Mouse (Mus musculus): ENCODE measurements around the gene Tanc1.

Tanc1 gene

DNA sequence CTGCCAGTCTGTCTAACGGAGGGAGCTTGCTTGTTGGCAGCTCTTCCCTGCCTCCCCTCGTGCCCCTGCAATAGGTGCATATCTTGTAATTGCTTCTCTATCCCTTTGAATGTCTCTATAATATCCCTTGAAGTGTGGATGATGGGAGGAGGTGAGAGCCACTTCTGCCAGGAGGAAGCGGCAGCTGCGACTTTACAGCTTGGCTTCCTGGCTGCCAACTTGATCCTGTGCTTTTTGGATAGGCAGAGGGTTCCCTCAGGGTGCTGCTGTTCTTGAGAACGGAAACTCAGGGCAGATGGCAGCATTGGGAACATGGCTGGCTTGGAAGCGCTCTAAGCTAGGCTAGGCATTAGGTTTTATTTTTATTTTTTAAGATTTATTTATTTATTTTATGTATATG lies 183.0 kb downstream of the Tanc1 start:
- no peak for DNase-seq (ENCODE audit: low spot score)

DNA sequence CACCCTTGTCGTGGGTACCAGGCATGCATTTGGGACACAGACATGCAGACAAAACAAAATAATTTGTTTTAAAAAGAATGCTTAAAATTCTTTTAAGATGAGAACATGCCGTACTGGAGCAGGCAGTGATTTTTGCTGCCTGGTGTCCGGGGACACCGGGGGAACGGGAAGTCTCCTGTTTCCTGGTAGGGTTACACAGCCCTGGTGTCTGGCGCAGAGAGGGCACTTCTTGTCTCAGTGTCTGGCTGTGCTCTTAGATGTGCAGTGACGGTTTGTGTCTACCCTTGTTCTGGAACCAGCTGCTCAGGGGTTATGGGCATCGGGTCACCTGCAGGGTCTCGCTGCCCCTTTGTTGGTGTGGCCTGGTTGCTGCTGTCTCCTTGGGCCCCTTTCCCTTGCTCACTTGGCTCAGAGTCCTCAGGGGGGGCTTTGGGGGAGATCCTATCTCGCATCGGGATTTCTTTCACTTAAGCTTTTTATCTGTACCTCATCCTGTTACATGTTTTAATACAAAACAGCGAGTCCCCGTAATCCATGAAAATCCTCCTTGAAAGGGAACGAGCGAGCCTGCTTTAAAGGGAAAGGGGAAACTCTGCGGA lies 187.2 kb downstream of the Tanc1 start:
- DNase-seq (ENCODE audit: low spot score), result no peak

DNA sequence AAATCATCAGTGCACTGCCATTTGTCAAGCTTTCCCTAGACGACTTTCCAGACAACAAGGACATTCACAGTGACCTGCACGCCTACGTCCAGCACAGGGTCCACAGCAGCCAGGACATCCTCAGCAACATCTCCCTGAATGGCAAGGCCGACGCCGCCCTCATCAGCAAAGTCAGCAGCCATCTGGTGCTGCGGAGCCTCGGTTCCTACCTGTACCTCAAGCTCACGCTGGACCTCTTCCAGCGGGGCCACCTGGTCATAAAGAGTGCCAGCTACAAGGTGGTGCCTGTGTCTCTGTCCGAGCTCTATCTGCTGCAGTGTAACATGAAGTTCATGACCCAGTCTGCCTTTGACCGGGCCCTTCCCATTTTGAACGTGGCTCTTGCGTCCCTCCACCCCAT lies 187.7 kb downstream of the Tanc1 start:
- no peak for DNase-seq (ENCODE audit: low spot score)

DNA sequence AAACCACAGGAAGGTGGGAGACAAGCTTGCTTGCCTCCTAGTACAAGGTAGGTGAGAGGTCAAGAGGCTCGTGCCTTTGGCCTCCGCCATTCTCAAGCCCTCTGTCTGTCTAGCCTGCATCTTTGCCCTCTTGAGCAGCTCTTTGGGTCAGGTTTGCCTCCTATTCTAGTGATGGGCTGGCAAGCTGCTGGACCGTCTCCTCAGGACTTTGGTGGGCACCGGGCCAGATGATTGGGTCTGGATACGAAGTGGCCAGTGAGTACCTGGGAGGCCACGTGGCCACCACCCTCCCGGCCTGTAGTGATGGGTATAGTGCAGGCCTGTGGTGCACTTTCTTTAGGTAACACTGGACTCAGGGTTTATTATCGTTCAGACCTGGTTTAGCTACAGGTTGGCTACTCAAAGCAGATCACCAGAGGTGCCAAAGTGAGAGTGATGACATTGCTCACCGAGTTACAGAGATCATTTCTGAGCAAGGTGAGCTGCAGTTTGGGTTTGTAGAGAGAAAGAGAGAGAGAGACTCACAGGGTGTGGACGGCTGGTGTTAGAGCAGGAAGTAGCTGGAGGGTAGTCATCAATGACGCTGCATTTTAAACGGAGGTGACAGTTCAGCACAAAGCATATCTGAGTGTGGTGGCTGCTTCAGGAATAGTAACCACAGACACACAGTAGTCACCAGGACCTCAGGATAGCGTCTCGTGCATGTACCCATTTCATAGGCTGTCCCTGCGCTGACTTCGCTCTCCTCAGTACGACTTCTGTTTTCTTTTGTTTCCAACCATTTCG lies 188.8 kb downstream of the Tanc1 start:
- no peak for DNase-seq (ENCODE audit: low spot score)

DNA sequence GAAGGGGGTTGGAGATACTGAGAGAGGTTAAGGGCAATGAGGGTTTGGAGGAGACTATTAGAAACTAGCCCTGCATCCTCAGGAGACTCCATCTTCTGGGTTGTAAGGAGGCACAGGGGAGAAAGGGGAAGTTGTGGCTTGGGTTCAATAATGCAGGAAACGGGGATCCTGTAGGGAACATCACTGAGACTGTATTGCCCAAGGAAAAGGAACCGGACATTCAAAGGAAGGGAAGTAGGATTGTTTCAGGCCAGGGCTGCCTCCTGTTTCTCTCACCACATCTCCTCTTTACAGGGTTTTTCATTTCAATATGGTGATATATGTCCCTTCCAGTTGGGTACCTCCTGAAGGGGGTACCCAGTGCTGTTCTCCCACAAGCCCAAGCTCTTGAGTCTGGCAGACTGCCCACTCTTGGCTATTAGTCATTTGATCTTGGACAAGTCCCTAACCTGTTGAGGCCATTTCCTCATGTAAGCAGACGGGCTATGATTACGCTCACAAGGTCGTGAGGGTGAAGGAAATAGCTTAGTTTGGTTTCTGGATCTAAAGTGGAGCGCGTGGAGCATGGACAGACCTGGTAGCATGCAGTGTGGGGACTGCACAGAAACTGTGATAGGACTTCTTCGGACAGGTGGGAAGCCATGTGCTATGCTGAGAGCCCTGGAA lies 191.0 kb downstream of the Tanc1 start:
- DNase-seq (ENCODE audit: low spot score), result no peak

DNA sequence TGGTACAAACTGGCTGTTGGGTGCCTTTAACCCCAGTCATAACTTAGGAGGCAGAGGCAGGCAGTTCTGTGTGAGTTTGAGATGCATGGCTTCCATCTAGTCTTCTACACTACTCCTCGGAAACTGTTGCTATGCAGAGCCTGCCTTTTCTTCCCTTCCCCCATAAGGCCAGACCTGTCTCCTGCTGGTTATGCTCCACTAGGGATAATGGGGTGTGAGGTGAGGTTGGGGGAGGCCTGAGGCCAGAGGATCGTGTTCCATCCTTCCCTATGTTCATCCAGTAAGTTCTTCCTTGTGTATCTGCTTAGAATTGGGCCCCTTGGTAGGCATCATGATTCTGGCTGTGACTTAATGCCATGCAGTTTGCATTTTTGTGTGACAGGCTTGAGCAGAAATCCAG lies 193.8 kb downstream of the Tanc1 start:
- no peak for DNase-seq (ENCODE audit: low spot score)

DNA sequence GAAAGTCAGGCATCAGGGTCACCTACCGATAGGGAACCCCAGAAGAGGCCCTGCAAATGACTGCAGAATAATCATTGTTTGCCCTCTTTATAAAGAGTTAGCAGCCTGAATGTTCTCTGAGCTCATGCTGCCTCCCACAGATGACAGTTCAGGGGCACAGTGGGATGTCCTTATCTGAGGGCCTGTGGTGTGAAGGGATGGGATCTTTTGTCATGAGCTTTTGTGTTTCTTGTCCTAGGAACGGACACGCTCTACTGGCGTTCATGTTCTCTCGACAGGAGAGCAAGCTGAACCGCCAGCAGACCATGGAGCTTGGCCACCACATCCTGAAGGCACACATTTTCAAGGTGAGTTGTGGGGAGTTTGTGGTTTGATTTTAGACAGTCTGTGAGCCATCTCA lies 194.2 kb downstream of the Tanc1 start:
- no peak for DNase-seq (ENCODE audit: low spot score)

DNA sequence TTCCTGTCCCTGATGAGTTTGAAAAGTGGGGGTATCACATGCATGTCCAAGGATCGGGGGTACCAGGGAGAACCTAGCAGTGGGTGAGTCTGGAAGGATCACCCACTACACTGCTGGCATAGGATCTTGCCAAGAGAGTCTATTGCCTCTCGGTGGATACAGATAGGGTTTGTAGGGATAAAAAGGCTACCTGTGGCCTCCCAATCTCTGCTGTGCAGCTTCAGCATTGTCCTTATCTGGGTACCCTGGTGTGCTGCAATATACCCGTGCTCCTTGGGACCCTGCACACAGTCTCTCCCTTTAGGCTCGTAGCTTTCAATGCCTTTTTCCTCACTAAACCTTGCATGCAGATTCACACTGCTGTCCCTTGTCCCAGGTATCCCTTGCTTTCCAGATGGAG lies 196.8 kb downstream of the Tanc1 start:
- DNase-seq (ENCODE audit: low spot score), result no peak

DNA sequence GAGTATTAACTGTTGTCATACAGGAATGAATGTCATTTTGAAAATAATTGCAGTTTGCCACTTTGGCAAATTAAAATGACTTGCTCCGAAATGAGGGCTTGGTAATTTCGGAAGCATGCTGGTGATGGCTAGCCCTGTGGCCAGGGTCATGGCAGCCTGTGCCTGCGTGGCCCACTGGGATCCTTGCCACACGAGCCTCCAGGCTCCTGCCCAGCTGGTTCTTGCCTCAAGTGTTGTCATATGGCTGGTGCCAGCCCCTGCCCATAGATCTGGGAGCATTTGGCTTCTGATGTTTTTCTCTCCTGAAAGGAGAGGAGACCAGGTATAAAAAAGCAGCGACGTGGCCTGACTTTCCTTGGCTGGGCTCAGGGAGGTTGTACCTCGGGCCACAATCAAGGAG lies 198.2 kb downstream of the Tanc1 start:
- DNase-seq (ENCODE audit: low spot score), result no peak

DNA sequence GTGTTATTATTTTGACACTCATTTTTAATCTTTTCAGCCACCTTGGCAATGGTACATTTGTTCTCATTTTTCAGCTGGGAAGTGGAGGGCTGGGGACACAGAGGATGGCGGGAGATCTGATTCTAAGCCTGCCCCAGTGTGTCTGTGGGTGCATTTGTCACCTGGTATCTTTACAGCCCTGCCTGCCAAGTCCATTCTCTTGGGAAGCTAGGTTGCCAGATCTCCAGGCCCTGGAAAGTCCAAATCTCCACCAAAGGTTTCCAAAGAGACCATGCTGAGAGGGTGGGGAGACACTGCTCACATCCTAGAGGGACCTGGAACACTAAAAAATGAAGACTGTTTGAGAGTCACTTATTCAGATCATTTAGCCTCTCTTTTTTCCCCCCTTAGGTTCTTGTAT lies 199.4 kb downstream of the Tanc1 start:
- DNase-seq (ENCODE audit: low spot score), result no peak

DNA sequence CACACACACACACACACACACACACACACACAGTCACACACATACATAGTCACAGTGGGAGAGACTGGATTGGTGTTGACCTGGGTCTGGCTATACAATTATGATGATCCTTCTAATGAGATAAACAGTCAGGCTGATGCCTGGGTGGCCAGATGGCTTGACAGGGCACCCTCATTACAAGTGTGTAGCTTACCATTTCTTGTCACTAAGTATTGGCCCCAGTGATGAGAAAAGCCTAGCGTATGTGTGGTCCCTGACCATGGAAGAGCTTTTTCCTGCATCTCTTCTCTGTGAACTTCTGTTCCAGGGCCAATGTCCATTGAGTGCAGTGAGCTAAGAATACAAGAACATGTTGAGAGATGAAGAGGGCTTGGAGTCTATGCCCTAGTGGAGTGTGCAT lies 200.8 kb downstream of the Tanc1 start:
- DNase-seq (ENCODE audit: low spot score), result no peak

DNA sequence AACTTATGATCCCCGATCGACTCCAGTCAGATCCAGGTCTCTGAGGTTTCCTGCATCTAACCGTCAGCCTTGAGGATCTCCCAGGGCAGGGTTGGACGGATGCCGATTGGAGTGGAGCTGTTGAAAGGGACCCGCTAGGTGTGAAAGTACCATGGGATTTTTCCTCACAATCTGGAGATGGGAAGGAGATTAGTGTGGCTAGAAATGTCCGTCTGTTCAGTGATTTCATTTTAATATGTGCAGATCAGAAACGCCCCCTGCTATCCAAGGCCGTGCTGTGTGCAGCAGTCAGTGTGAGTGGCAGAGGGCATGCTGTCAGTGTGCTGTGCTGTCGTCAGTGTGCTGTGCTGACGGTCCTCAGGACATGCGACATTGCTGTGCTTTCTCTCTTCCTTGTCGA lies 201.6 kb downstream of the Tanc1 start:
- DNase-seq (ENCODE audit: low spot score), result no peak

DNA sequence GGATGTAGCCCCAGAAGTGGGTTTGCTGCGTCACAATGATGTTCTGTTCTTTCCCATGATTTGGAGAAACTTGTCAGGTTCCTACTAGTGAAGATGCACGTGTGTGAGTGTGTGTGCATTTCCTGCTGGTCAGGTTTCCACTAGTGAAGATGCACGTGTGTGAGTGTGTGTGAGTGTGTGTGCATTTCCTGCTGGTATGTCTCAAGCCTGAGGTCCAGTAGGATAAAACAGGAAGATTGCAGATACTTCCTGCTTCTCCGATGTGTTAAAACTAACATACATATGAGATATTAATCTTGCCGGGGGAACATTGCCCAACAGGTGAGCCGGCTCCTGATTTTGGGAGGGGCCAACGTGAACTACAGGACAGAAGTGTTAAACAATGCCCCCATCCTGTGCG lies 203.2 kb downstream of the Tanc1 start:
- DNase-seq (ENCODE audit: low spot score), result no peak

DNA sequence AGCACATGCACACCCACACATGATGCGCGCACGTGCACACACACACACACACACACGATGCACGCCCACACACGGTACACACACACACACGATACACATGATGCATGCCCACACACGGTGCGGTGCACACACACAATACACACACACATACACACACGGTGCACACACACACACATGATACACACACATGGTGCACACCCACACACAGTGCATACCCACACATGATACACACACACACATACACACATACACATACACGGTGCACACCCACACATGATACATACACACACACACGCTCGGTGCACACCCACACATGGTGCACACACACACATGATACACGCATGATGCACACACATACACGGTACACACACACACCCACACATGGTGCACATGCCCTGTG lies 206.8 kb downstream of the Tanc1 start:
- no peak for DNase-seq (ENCODE audit: low spot score)

DNA sequence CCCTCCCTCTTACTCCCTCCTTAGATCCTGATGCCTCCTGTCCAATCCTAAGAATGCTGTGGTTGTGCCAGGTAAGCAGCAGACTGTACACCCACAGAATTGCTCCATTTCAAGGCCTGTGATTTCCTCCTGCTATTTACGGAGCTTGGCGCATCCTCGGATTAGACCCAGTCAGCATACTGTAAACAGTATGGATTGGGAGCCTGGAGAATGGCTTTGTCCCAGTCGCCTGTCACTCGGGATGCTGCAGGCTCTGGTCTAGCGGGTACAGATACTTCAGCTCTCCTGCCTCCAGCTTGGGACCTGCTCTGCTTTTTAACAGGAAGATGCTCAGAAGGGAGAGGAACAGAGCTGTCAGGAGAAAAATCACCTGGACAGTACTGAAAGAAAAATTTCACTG lies 207.6 kb downstream of the Tanc1 start:
- no peak for DNase-seq (ENCODE audit: low spot score)

DNA sequence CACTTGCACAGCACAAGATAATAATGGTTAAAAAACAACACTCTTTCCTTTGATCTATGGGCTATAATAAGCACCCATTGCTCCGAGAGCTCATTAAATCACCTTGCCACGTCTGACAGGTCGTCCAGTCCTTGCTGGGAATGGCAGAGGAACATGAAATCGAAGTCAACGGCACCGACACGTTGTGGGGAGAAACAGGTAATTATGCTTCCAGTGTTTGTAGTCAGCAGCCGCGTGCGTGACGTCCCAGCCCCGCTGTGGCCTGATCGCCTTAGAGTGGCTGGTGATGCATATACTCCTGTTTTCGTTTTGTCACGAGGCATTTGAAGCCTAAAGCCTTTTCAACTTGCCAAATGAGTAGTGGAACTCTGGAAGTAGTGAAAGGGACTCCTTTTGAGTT lies 208.2 kb downstream of the Tanc1 start:
- DNase-seq (ENCODE audit: low spot score), result no peak

DNA sequence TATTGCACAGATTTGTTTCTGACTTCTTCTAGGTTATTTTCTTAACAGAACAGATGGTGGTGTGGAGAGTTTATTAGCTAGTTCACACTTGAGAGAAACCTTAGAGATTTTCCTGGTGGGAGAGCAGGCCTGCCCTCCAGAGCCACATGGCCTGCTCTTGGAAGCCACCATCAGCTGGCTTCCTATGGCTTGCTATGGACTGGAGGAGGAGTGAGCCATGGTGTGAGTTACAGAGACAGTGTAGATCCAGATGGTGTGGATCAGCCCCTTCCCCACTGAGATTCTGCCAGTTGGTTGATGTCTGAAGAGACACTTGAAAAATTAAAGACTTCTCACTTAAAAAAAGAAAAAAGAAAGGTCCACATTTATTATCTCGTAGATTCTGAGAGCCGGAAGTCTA lies 209.2 kb downstream of the Tanc1 start:
- DNase-seq (ENCODE audit: low spot score), result no peak

DNA sequence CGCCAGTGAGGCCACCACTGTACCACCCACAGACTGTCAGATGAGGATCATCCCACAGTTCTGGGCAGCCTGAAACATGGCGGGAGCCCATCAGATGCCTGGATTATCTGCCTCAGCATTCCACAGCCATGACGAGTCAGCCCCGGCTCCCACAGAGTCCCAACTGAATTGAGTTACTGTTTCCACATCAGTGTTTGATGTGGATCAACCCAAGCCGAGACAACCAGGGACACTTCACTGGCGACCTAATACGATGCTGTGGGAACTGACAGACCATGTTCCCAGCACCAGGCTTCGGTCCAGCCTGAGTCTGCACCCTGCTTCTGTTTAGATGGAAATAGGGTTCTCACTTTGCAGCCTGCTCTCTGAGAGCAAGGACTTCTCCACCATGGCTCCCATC lies 212.4 kb downstream of the Tanc1 start:
- DNase-seq (ENCODE audit: low spot score), result no peak

DNA sequence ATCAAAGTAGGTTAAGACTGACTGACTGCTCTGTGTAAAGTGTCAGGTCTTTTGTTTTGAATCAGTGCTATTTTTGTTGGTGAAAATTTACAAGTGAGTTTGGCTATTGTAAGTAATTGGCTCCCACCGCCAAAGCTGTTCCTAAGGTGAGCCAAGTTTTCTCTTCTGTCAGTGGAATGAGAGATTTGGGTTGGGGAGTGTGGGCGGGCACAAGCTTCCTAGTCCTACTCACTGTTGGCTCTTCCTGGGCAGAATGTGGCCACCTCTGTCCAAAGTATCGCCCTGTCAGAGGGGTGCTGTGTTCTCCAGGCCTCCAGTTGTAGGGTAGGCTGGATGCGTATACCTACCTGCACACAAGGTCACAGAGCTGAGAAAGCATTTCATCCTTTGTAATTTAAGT lies 213.5 kb downstream of the Tanc1 start:
- DNase-seq (ENCODE audit: low spot score), result no peak

DNA sequence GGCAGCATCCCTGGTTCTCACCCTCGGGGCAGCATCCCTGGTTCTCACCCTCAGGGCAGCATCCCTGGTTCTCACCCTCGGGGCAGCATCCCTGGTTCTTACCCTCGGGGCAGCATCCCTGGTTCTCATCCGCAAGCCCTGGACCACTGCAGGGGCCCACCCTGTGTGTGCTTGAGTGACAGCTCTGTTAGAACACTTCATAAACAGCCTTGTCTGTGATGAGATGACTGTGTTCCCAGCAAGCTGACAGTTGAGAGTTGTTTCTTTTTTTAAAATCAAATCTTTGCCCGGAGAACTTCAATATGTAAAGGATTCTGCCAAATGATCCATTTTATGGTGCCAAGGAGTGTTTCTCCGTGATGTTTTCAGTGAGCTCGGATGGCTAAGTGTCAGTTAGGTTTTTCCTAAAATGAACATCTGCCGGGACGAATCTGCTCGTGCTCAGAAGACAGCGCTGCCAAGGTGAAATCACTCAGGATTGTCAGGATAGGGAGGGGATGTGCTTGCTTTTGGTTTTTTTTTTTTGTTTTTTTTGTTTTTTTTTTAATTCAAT lies 216.3 kb downstream of the Tanc1 start:
- DNase-seq (ENCODE audit: low spot score), result no peak

DNA sequence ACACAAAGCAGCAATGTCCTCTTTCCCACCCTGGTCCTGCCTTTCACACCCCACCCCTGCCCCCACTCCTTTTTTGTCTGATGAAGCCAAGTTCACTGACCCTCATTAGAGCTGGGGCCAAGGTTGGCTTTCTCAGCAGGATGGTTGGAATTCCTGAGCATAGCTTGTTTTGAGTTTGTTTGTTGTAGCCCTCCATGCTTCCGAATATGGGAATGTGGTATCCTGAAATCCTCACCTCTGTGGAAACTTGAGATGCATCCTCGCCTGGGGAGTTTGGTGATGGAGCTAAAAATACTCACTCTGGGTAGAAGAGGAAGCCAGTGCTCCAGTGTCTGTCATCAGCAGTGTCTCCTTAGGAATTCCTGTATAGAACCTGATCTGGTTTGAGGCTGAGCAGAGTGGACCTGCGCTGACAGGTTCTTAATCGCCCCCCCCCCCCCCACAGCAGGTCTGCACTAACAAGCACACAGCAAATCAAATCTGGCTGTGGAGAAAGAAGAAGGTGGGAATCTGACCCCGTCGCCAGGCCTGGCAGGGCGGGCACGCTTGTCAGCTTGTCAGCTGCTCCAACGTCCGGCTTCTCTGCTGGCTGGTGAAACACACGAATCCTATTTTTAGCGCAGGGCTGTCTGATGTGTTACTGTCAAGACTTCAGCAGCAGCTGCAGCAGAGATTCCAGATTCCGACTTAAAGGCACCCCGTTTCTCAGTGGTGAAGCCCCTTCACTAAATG lies 217.1 kb downstream of the Tanc1 start:
- no peak for DNase-seq (ENCODE audit: low spot score)

DNA sequence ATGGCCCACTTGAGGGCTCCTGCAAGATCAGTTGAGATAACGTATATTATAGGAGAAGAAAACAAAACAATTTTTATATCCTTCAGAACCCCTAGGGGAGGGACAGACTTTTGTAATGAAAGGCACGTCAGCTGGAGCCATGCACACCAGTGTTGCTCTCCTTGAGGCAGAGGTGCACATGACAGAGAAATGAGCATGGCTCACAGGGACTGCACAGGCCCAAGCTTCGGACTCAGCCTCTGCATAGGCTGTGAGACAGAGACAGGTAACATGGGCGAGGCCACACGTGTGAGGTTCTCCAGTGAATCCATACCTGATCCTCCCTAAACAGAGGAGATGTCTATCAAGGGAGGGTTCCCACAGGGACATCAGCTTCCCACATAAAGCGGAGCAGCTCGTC lies 217.9 kb downstream of the Tanc1 start:
- DNase-seq (ENCODE audit: low spot score), result no peak

DNA sequence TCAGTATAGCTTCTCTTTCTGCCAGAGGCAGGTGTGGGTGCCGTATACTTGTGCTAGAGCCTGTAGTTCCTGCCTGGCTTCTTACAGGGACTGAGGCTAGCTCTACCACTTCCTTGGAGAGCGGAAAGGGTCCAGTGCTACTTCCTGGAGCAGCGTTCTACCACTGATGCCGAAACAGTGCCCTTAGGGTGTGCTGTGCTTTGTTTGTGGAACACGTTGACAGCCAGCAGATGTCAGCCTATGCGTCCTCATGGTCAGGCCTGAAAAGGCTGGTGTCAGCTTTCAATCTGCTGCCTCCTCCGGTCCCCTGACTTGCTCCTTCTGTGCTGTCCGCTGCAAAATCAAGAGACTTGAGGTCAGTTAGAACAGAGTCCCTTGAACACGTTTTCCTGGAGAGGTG lies 218.3 kb downstream of the Tanc1 start:
- DNase-seq (ENCODE audit: low spot score), result no peak

All from ovary, postnatal 36 days (tissue).